Mouse (Mus musculus) testis, adult 2 months (tissue): ENCODE data around the gene Slc43a2.

Experiments
- CTCF ChIP-seq: fragments of 200-500 bp; IDR thresholded peaks from 2 replicates; pipeline ENCODE4 v1.5.1; 2012; ENCODE audit warnings: low read depth, mild to moderate bottlenecking, inconsistent platforms, low read length, moderate library complexity; ENCODE audit not compliant: control insufficient read depth, insufficient read depth, insufficient replicate concordance
- POLR2A ChIP-seq: fragments of 200-500 bp; IDR thresholded peaks from 2 replicates; pipeline ENCODE4 v1.6.1; 2012; ENCODE audit warnings: low read depth, mild to moderate bottlenecking, inconsistent platforms, low read length, moderate library complexity; ENCODE audit not compliant: control insufficient read depth

GRCm38 (mm10) chr11:75594431-75594830, 62.9 kb downstream of the Slc43a2 start:
- TF ChIP-seq POLR2A (peak; percentile 26; the same call in 1 of the 2 replicates), CTCF (no peak)
